ENCODE assay signal across 9 mouse cellular contexts in genomic region chr17:85645718-85646665, GRCm38 (mm10). TPM values are rescaled to one million over a fixed set of nuclear protein-coding genes. Genes with fewer than 3 reads are reported as not detected.
DNase-seq lines count a peak whose midpoint lies in the region; ATAC-seq lines count a peak whose summit lies in the region.
"Had no signal": no experiment of that assay in that cellular context is flagged by ENCODE, and none has a peak within 500 bp of the region (broad histone marks: within the 10 kb centered on the region; RNA-seq: fewer than 3 reads in every experiment).

No protein-coding gene starts in this region.

- H3K4me3 ChIP-seq in heart, embryonic 16.5 days (ENCODE audit: low read length), result peak overlapping the region; percentile 44
- H3K4me3 ChIP-seq in midbrain, embryonic 12.5 days, result peak overlapping the region; percentile 37
- H3K4me3 ChIP-seq: liver, embryonic 15.5 days had no signal

- H3K36me3 ChIP-seq in heart, embryonic 16.5 days (ENCODE audit: control insufficient read depth, insufficient read depth), result no peaks in the 10 kb centered on the region
- no peaks in the 10 kb centered on the region for H3K36me3 ChIP-seq in midbrain, embryonic 12.5 days
- H3K36me3 ChIP-seq: liver, embryonic 15.5 days had no signal

- intact Hi-C loops in heart, postnatal 25 days (cut with DNase I), result no loop called here

- H3K27ac ChIP-seq in heart, embryonic 16.5 days (ENCODE audit: low read length), result no peak overlapping the region
- H3K27ac ChIP-seq in midbrain, embryonic 12.5 days (replicated peaks), result no peak overlapping the region; the same call in 1 of the 2 replicates
- H3K27ac ChIP-seq: liver, embryonic 15.5 days had no signal

- no peak overlapping the region for H3K9ac ChIP-seq in heart, embryonic 16.5 days (ENCODE audit: low read length)
- H3K9ac ChIP-seq in midbrain, embryonic 12.5 days (replicated peaks), result no peak overlapping the region; the same call in 1 of the 2 replicates
- H3K9ac ChIP-seq: liver, embryonic 15.5 days had no signal

- H3K9me3 ChIP-seq in heart, embryonic 16.5 days (replicated peaks; ENCODE audit: control insufficient read depth, low read length), result peaks cover 2% of the 10 kb centered on the region; the same call in 1 of the 2 replicates
- no peaks in the 10 kb centered on the region for H3K9me3 ChIP-seq in midbrain, embryonic 12.5 days
- H3K9me3 ChIP-seq: liver, embryonic 15.5 days had no signal

- ATAC-seq in heart, embryonic 16.5 days (replicated peaks; ENCODE audit: extremely low read depth, insufficient read depth, low FRiP score), result 0 out of 2 replicates have a peak, but pooled peaks have one; percentile 14
- ATAC-seq in midbrain, embryonic 12.5 days (ENCODE audit: low FRiP score, low read depth), result peak; percentile 78

- H3K27me3 ChIP-seq in heart, embryonic 16.5 days (ENCODE audit: control insufficient read depth, insufficient read depth, low read length), result peaks cover 61% of the 10 kb centered on the region
- H3K27me3 ChIP-seq in midbrain, embryonic 12.5 days, result peaks cover 80% of the 10 kb centered on the region

- WGBS in heart, embryonic 16.5 days, result 3% methylated on average over 36 of the region's 36 CpGs
- WGBS in midbrain, embryonic 12.5 days, result 1% methylated on average over 36 of the region's 36 CpGs

- 0 out of 2 replicates have a peak, but pooled peaks cover 6% of the 10 kb centered on the region for H3K4me1 ChIP-seq in heart, embryonic 16.5 days (ENCODE audit: control insufficient read depth, insufficient read depth, low read length)
- H3K4me1 ChIP-seq in midbrain, embryonic 12.5 days, result peaks cover 14% of the 10 kb centered on the region
- H3K4me1 ChIP-seq: liver, embryonic 15.5 days had no signal

- peak overlapping the region; percentile 68 for H3K4me2 ChIP-seq in heart, embryonic 16.5 days (ENCODE audit: low read depth, low read length)
- peak overlapping the region; percentile 66 for H3K4me2 ChIP-seq in midbrain, embryonic 12.5 days (replicated peaks)
- H3K4me2 ChIP-seq: liver, embryonic 15.5 days had no signal

- peak; percentile 6 to 15 for DNase-seq in heart, adult 9 months (ENCODE audit: low spot score in 2 of 2)
- DNase-seq in heart, postnatal 25 days (ENCODE audit: low spot score), result no peak
- peak; percentile 82 for DNase-seq in Muller cell, postnatal 12 days (ENCODE audit: inconsistent ontology term)
- peak; percentile 55 for DNase-seq in embryo, embryonic 11.5 days (ENCODE audit: low read depth, low spot score)
- DNase-seq in kidney, postnatal 36 days, result peak; percentile 25 to 75
- DNase-seq in c-Kit-positive CD71-positive TER-119-positive erythroid progenitor cells, embryonic 14.5 days (ENCODE audit: low spot score), result no peak

RNA-seq across cellular contexts. Expression of gene Six3, which starts 32.6 kb away (rescaled TPM):
- not detected for total RNA-seq in heart, postnatal 25 days (2021)
- not detected in 2 replicates for polyA plus RNA-seq in heart, embryonic 16.5 days (2015; fragmentation: Nextera tagmentation; extraction: Ambion mirVana)
- 19.8 and 25.1 TPM in 2 replicates for polyA plus RNA-seq in midbrain, embryonic 12.5 days (2016; fragmentation: Nextera tagmentation; extraction: Ambion mirVana)
- polyA plus RNA-seq: liver, embryonic 15.5 days had no signal

RNA-seq across cellular contexts. Expression of gene Six2, which starts 42.1 kb away (rescaled TPM):
- under 1 TPM; 0.31 to 0.49 TPM for total RNA-seq in heart, postnatal 25 days (2021)
- polyA plus RNA-seq in heart, embryonic 16.5 days (2015; fragmentation: Nextera tagmentation; extraction: Ambion mirVana), result 0.62 and 1.0 TPM in 2 replicates
- 3.8 and 8.8 TPM in 2 replicates for polyA plus RNA-seq in midbrain, embryonic 12.5 days (2016; fragmentation: Nextera tagmentation; extraction: Ambion mirVana)
- polyA plus RNA-seq: liver, embryonic 15.5 days had no signal

Comparison
In these comparisons a context has a peak if more than half of its experiments do, and no peak if none do; other contexts are left out.
1. DNase-seq: peak in heart, adult 9 months (2 of 2), Muller cell, postnatal 12 days (single experiment), embryo, embryonic 11.5 days (single experiment) and kidney, postnatal 36 days (2 of 2); none in heart, postnatal 25 days (single experiment) and c-Kit-positive CD71-positive TER-119-positive erythroid progenitor cells, embryonic 14.5 days (single experiment).
2. RNA of gene Six3, which starts 32.6 kb away (polyA plus RNA-seq): 19.8 to 25.1 TPM in midbrain, embryonic 12.5 days; not detected in heart, embryonic 16.5 days; every median in the first group is over 10 times any median in the second.